Mouse (Mus musculus): ENCODE data around the gene Lbh. TPM values are rescaled to one million over a fixed set of nuclear protein-coding genes. Genes with fewer than 3 reads are reported as not detected.

Lbh gene
- polyA plus RNA-seq, 1 experiment from 2014 or later: 6.5 TPM

DNA sequence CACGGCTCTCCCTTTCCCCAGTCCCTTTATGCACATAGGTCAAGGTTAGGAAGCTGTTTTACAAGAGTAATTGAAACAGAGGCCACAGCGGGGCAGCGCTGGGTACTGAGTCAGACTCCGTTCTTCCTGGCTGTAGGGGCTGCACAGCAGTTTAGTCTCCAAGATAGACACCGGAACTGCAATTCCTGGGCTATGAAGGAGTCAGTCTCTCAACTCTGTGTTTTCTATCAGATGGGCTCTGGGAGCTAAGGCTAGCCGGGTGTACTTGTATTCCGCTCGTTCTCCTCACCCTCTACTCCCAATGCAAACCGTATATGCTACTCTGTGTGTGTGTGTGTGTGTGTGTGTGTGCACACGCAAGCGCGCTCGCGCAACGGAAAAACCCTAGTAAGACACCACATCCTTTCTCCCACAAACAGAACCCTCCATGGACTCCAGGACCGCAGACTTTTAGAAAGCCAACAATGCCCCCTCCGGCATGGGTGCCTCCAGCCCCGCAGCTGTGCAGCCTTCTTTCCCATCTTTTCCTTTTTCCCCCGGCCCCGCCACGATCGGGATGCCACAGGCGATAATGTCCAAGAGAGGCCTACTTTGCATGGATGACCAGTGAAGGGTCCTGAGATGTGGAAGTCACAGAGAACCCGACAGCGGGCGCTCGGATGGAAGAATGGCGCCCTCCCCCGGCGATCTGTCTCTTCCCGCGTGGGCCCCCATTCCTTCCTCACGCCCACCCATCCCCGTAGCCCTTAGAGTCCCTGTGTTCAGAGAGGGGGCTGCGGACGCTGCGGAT lies 669 bp upstream of the Lbh start:
- Histone ChIP-seq H3K9me3 (ENCODE audit: control insufficient read depth, low read length) (no peaks in the 10 kb centered on the region), H3K27me3 (replicated peaks; ENCODE audit: control insufficient read depth, insufficient read depth, low read length) (no peaks in the 10 kb centered on the region), H3K4me1 (replicated peaks; ENCODE audit: control insufficient read depth, insufficient read depth, low read length) (peaks cover 28% of the 10 kb centered on the region), H3K9ac (ENCODE audit: low read length) (peak overlapping the region; percentile 75), H3K4me3 (ENCODE audit: low read depth, low read length) (peak overlapping the region; percentile 92), H3K4me2 (ENCODE audit: low read length) (peak overlapping the region; percentile 77), H3K27ac (ENCODE audit: low read depth) (peak overlapping the region; percentile 89), H3K36me3 (ENCODE audit: control insufficient read depth, insufficient read depth, low read length) (peaks cover 14% of the 10 kb centered on the region)
- ATAC-seq (replicated peaks; ENCODE audit: low FRiP score, low TSS enrichment, low read depth) (peak; percentile 33), DNase-seq (ENCODE audit: low spot score) (peak; percentile 86)
- under 1% methylated on average over 37 of the region's 37 CpGs for WGBS

DNA sequence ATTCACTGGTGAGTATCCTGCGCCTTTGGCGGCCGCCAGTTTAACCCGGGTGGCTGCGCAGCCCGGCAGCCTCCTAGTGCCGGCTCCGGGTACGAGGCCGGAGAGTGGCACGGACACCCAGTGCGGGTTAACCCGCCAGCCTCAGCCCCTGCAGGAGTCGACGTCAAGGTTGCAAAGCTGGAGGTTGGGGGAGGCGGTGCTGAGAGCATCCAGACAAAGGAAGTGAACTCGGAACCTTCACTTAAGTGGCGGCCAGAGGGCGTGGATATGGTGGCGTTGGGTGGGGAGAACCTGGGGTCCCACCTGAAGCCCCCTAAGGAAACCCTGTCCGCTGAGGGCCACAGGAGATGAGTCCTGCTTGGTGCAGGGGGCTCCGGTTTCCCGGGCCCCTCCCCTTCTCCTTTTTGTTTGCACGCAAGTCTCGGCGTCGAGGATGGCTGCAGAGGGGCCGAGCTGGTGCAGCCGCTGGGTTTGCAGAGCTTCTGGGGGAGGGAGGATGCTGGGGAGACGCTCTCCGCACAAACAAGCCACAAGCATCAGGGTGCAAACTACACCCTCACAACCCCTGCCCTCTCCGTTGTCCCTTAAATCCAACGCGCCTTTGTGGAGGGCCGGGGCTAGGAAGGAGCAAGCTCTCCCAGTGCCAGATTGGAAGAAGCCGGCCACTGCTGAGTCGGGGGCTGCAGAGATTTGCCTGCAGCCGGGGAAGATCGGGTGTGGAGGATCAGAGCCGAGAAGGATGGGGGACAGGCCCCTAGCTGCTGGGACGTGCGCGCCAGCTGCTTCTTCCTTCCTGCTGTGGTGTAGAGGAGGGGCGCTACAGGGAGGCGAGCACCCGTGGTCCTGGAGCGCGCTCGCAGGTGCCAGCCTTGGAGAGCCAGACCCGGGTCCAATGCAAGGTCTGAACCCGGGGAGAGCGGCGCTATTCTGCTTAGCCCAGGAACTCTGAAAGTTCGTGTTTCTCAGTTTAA lies 751 bp downstream of the Lbh start:
- Histone ChIP-seq H3K36me3 (ENCODE audit: control insufficient read depth, insufficient read depth, low read length) (peaks cover 20% of the 10 kb centered on the region), H3K27ac (ENCODE audit: low read depth) (peak overlapping the region; percentile 89), H3K9me3 (ENCODE audit: control insufficient read depth, low read length) (no peaks in the 10 kb centered on the region), H3K4me1 (replicated peaks; ENCODE audit: control insufficient read depth, insufficient read depth, low read length) (peaks cover 34% of the 10 kb centered on the region), H3K27me3 (replicated peaks; ENCODE audit: control insufficient read depth, insufficient read depth, low read length) (no peaks in the 10 kb centered on the region), H3K4me2 (ENCODE audit: low read length) (peak overlapping the region; percentile 77), H3K9ac (ENCODE audit: low read length) (peak overlapping the region; percentile 75), H3K4me3 (ENCODE audit: low read depth, low read length) (peak overlapping the region; percentile 92)
- DNase-seq (ENCODE audit: low spot score) (peak; percentile 84), ATAC-seq (replicated peaks; ENCODE audit: low FRiP score, low TSS enrichment, low read depth) (peak; percentile 63)
- WGBS: under 1% methylated on average over 52 of the region's 54 CpGs

DNA sequence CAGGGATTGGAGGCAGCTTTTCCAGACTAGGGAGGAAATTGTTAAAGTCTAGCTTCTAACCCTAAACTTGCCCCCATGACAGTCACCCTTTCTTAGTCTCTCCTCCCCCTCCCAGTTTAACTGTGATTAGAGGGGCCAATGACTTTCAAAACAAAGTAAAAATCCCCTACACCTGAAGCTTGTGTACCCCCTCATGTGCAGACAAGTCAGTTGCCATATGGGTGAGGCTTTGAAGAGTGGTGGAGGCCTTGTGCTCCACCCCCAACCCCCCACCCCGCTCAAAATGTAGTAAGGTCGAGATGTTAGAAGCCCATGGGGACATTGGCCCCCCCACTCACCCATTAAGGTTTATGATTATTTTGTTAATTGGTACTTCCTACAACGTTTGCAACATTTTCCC lies 1.5 kb downstream of the Lbh start:
- DNase-seq (ENCODE audit: low spot score) (no peak), ATAC-seq (replicated peaks; ENCODE audit: low FRiP score, low TSS enrichment, low read depth) (no peak)
- Histone ChIP-seq H3K27ac (ENCODE audit: low read depth) (peak overlapping the region; percentile 89), H3K27me3 (replicated peaks; ENCODE audit: control insufficient read depth, insufficient read depth, low read length) (no peaks in the 10 kb centered on the region), H3K9ac (ENCODE audit: low read length) (peak overlapping the region; percentile 75), H3K9me3 (ENCODE audit: control insufficient read depth, low read length) (no peaks in the 10 kb centered on the region), H3K4me1 (replicated peaks; ENCODE audit: control insufficient read depth, insufficient read depth, low read length) (peaks cover 34% of the 10 kb centered on the region), H3K4me2 (ENCODE audit: low read length) (peak overlapping the region; percentile 77), H3K36me3 (ENCODE audit: control insufficient read depth, insufficient read depth, low read length) (peaks cover 26% of the 10 kb centered on the region), H3K4me3 (ENCODE audit: low read depth, low read length) (peak overlapping the region; percentile 92)
- 22% methylated on average over 3 of the region's 3 CpGs for WGBS

DNA sequence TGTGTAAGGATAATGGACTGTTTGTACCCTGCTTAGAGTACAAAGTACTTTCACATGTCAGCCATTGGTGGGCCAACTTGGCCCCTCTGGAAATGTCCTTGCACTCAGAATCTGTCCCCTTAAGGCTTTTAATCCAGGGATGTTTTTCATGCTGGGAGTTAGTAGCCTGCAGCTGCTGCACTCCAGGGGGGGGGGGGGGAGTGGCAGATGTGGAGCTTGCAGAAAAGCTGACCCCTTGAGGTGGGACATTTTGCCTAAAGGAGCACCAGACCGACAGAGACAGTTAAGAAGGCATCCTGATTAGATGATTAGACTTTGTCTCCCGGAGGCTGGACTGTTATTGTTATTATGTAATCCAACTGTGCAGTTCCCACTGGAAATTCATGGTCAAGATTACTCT lies 2.3 kb downstream of the Lbh start:
- WGBS: 24% methylated on average over 2 of the region's 2 CpGs
- Histone ChIP-seq H3K4me2 (ENCODE audit: low read length) (peak overlapping the region; percentile 77), H3K36me3 (ENCODE audit: control insufficient read depth, insufficient read depth, low read length) (peaks cover 33% of the 10 kb centered on the region), H3K4me3 (ENCODE audit: low read depth, low read length) (peak overlapping the region; percentile 92), H3K9ac (ENCODE audit: low read length) (peak overlapping the region; percentile 30; the same call in 1 of the 2 replicates), H3K27ac (ENCODE audit: low read depth) (no peak overlapping the region), H3K4me1 (replicated peaks; ENCODE audit: control insufficient read depth, insufficient read depth, low read length) (peaks cover 34% of the 10 kb centered on the region), H3K27me3 (replicated peaks; ENCODE audit: control insufficient read depth, insufficient read depth, low read length) (no peaks in the 10 kb centered on the region), H3K9me3 (ENCODE audit: control insufficient read depth, low read length) (no peaks in the 10 kb centered on the region)
- ATAC-seq (replicated peaks; ENCODE audit: low FRiP score, low TSS enrichment, low read depth) (no peak), DNase-seq (ENCODE audit: low spot score) (no peak)

DNA sequence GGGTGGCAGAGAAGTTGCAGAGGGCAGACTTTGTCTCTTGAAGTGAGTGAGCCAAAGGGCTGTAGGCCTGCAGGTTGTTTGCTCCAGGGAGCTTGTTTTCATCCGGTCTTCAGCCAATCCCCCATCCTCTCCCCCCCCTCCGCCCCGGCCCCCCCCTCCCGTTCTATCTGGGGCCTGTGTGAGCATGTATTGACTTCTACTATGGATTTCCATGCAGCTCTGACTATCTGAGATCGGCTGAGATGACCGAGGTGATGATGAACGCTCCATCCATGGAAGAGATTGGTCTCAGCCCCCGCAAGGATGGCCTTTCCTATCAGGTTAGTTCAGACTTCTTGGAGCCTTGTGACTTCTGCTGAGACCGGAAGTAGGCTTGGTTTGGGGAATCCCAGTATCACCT lies 2.9 kb downstream of the Lbh start:
- Histone ChIP-seq H3K4me3 (ENCODE audit: low read depth, low read length) (peak overlapping the region; percentile 92), H3K9me3 (ENCODE audit: control insufficient read depth, low read length) (no peaks in the 10 kb centered on the region), H3K27me3 (replicated peaks; ENCODE audit: control insufficient read depth, insufficient read depth, low read length) (no peaks in the 10 kb centered on the region), H3K4me2 (ENCODE audit: low read length) (peak overlapping the region; percentile 77), H3K27ac (ENCODE audit: low read depth) (no peak overlapping the region), H3K9ac (ENCODE audit: low read length) (peak overlapping the region; percentile 30; the same call in 1 of the 2 replicates), H3K36me3 (ENCODE audit: control insufficient read depth, insufficient read depth, low read length) (peaks cover 39% of the 10 kb centered on the region), H3K4me1 (replicated peaks; ENCODE audit: control insufficient read depth, insufficient read depth, low read length) (peaks cover 34% of the 10 kb centered on the region)
- ATAC-seq (replicated peaks; ENCODE audit: low FRiP score, low TSS enrichment, low read depth) (no peak), DNase-seq (ENCODE audit: low spot score) (no peak)
- WGBS: 52% methylated on average over 9 of the region's 9 CpGs

DNA sequence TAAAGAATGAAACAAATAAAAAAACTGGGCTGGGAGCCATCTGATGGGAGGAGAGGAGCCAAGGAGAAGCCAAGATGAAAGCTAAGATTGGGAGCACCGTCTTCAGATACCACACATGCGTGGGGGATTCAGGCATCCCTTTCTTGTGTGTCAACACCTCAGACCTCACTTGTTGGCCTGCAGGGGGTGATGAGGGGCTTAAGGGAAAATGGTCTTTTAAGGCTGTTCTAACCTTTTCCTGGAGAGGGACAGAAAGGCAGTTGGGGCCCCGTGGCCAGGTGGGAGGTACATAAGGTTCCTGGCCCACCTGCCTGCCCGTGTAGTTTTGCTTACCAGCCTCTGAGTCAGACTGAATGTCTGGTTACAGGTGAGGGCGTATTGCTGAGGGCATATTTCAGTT lies 4.1 kb downstream of the Lbh start:
- Histone ChIP-seq H3K4me1 (replicated peaks; ENCODE audit: control insufficient read depth, insufficient read depth, low read length) (peaks cover 36% of the 10 kb centered on the region), H3K4me2 (ENCODE audit: low read length) (peak overlapping the region; percentile 77), H3K36me3 (ENCODE audit: control insufficient read depth, insufficient read depth, low read length) (peaks cover 49% of the 10 kb centered on the region), H3K27me3 (replicated peaks; ENCODE audit: control insufficient read depth, insufficient read depth, low read length) (no peaks in the 10 kb centered on the region), H3K9ac (ENCODE audit: low read length) (no peak overlapping the region), H3K27ac (ENCODE audit: low read depth) (no peak overlapping the region), H3K9me3 (ENCODE audit: control insufficient read depth, low read length) (no peaks in the 10 kb centered on the region), H3K4me3 (ENCODE audit: low read depth, low read length) (0 out of 2 replicates have a peak overlapping the region, but pooled peaks have one; percentile 92)
- WGBS: 56% methylated on average over 5 of the region's 5 CpGs
- ATAC-seq (replicated peaks; ENCODE audit: low FRiP score, low TSS enrichment, low read depth): no peak
- DNase-seq (ENCODE audit: low spot score): no peak

DNA sequence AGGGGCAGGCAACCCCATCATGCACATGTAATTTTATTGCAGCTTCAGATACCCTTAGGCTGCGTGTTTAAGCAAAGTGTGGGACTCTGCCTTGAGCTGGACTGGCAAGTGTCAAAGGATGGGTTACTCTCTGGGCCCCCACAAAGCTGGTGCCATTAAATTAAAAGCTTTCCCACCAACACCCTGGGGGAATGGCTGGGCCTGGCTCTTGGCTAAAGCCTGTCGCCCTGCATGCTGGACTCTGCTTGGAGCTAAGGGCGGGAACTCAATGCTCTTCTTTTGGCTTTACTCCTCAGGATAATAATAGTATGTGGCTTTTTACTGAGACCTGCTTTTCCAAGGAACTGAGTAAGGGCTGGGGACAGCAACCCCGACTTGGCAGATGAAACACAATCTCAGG lies 5.2 kb downstream of the Lbh start:
- Histone ChIP-seq H3K9ac (ENCODE audit: low read length) (no peak overlapping the region), H3K4me2 (ENCODE audit: low read length) (peak overlapping the region; percentile 77; the same call in 1 of the 2 replicates), H3K36me3 (ENCODE audit: control insufficient read depth, insufficient read depth, low read length) (peaks cover 56% of the 10 kb centered on the region), H3K27me3 (replicated peaks; ENCODE audit: control insufficient read depth, insufficient read depth, low read length) (no peaks in the 10 kb centered on the region), H3K9me3 (ENCODE audit: control insufficient read depth, low read length) (no peaks in the 10 kb centered on the region), H3K4me3 (ENCODE audit: low read depth, low read length) (no peak overlapping the region), H3K27ac (ENCODE audit: low read depth) (no peak overlapping the region), H3K4me1 (replicated peaks; ENCODE audit: control insufficient read depth, insufficient read depth, low read length) (peaks cover 34% of the 10 kb centered on the region)
- no peak for ATAC-seq (replicated peaks; ENCODE audit: low FRiP score, low TSS enrichment, low read depth)
- 80% methylated on average over 4 of the region's 4 CpGs for WGBS
- no peak for DNase-seq (ENCODE audit: low spot score)

DNA sequence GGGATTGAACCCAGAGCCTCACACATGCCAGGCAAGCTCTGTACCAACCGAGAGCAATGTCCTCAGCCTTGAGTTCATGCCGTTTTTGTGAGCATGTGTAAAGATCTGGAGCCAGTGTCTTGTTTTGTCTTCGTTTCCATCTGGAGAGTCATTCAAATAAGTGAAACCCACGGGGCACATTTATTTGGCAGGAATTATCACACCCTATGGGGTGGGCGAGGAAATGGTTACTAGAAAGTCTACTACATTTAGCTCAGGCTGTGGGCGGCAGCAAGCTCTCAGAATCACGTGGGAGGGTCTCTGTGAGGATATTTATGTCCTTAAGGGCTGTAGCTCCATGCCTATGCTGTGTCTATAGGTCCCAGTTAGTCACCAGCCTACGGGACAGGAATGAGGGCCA lies 6.2 kb downstream of the Lbh start:
- Histone ChIP-seq H3K27ac (ENCODE audit: low read depth) (no peak overlapping the region), H3K36me3 (ENCODE audit: control insufficient read depth, insufficient read depth, low read length) (peaks cover 66% of the 10 kb centered on the region)
- ATAC-seq (replicated peaks; ENCODE audit: low FRiP score, low TSS enrichment, low read depth): no peak

More for the DNA sequence above, 6.2 kb downstream of the Lbh start:
- WGBS: 69% methylated on average over 8 of the region's 8 CpGs
- H3K4me1 ChIP-seq (replicated peaks; ENCODE audit: control insufficient read depth, insufficient read depth, low read length): peaks cover 34% of the 10 kb centered on the region
- H3K9ac ChIP-seq (ENCODE audit: low read length): no peak overlapping the region
- H3K27me3 ChIP-seq (replicated peaks; ENCODE audit: control insufficient read depth, insufficient read depth, low read length): no peaks in the 10 kb centered on the region
- no peak overlapping the region for H3K4me3 ChIP-seq (ENCODE audit: low read depth, low read length)
- H3K4me2 ChIP-seq (ENCODE audit: low read length): no peak overlapping the region
- no peak for DNase-seq (ENCODE audit: low spot score)
- H3K9me3 ChIP-seq (ENCODE audit: control insufficient read depth, low read length): no peaks in the 10 kb centered on the region

All from intestine, embryonic 14.5 days (tissue).